ENCODE assay signal across 23 mouse cellular contexts in genomic region chr2:31446036-31446435, GRCm38 (mm10). TPM values are rescaled to one million over a fixed set of nuclear protein-coding genes. Genes with fewer than 3 reads are reported as not detected.
A peak's percentile ranks its signal among the peaks of the same experiment; 100 is the strongest.
DNase-seq lines count a peak whose midpoint lies in the region; ATAC-seq lines count a peak whose summit lies in the region.
"Had no signal": no experiment of that assay in that cellular context is flagged by ENCODE, and none has a peak within 500 bp of the region (broad histone marks: within the 10 kb centered on the region; RNA-seq: fewer than 3 reads in every experiment).

No protein-coding gene starts in this region.

- ATAC-seq in monocyte, adult 5-6 weeks (replicated peaks; ENCODE audit: insufficient number of reproducible peaks, low FRiP score, low TSS enrichment, poor library complexity, severe bottlenecking) = peak; percentile 71
- ATAC-seq: forebrain, embryonic 14.5 days had no signal

- peak; percentile 20 for DNase-seq in gastrocnemius, adult 18-20 months (ENCODE audit: low spot score)
- DNase-seq in gastrocnemius, adult 8-10 months (ENCODE audit: low spot score in 2 of 2) = no peak
- peak; percentile 45 for DNase-seq in NIH3T3 (ENCODE audit: low read depth)
- peak; percentile 71 for DNase-seq in induced T-regulatory cell, adult 2 months (ENCODE audit: low read depth)
- no peak for DNase-seq in frontal cortex, postnatal 36 days (ENCODE audit: low spot score in 2 of 2)
- DNase-seq in cerebellum, adult 11 months = no peak
- DNase-seq in adrenal gland, postnatal 14 days = no peak
- DNase-seq: adrenal gland, adult 8-10 months; B cell, adult 2 months; cerebellum, adult 11-12 months; cerebellum, postnatal 14 days; gastrocnemius, postnatal 10 days; heart, adult 11 months; kidney, adult 11 months; kidney, postnatal 14 days; layer of hippocampus, adult 9-11 months; liver; lung, embryonic 14.5 days; lung, postnatal 14 days; right cerebral cortex, postnatal 25 days; thymus, postnatal 25 days had no signal

RNA-seq across cellular contexts. Expression of gene Ass1, which starts 24.0 kb away (rescaled TPM):
- 1 to 10 TPM; 2.4 to 5.9 TPM for total RNA-seq in gastrocnemius, adult 18-20 months (2021)
- 1 to 10 TPM; 2.4 to 4.4 (median 3.3) TPM for total RNA-seq in gastrocnemius, adult 8-10 months (2022)
- 13.5 to 30.9 TPM (median 19.7 TPM) in 3 replicates for total RNA-seq in monocyte, adult 5-6 weeks (2017)
- total RNA-seq in adrenal gland, postnatal 14 days (2021) = 46.9 and 410 TPM in 2 replicates

Comparison
In these comparisons a context has a peak if more than half of its experiments do, and no peak if none do; other contexts are left out.
1. DNase-seq: peak in gastrocnemius, adult 18-20 months (single experiment), NIH3T3 (single experiment) and induced T-regulatory cell, adult 2 months (single experiment); none in gastrocnemius, adult 8-10 months (0 of 2), frontal cortex, postnatal 36 days (0 of 2), cerebellum, adult 11 months (single experiment) and adrenal gland, postnatal 14 days (single experiment).